Mouse (Mus musculus) 416B (cell line): ENCODE data around the gene H2-Eb1.
A peak's percentile ranks its signal among the peaks of the same experiment; 100 is the strongest.

ENCODE experiments used
- DNase-seq: peaks from one replicate; pipeline ENCODE4 v3.0.0; 2011; ENCODE audit warnings: low read depth

Gene H2-Eb1

GRCm38 (mm10) chr17:34316697-34317096 lies 11.0 kb downstream of the H2-Eb1 start:
- no peak for DNase-seq

- DNase-seq: no peak
Observed at GRCm38 (mm10) chr17:34317275-34317674, 11.6 kb downstream of the H2-Eb1 start.

- no peak for DNase-seq
Observed at GRCm38 (mm10) chr17:34325436-34325835, 19.8 kb downstream of the H2-Eb1 start, which contains the start of gene H2-Eb2. Gene H2-Eb2 (plus strand): TSS chr17:34325665.

- DNase-seq: no peak
Observed at GRCm38 (mm10) chr17:34326373-34326772, 20.7 kb downstream of the H2-Eb1 start.

GRCm38 (mm10) chr17:34329807-34330206 lies 24.1 kb downstream of the H2-Eb1 start:
- DNase-seq: peak; percentile 80

- DNase-seq: no peak
Observed at GRCm38 (mm10) chr17:34331200-34331599, 25.5 kb downstream of the H2-Eb1 start.

- DNase-seq: peak; percentile 90
Observed at GRCm38 (mm10) chr17:34340619-34341402, 35.1 kb downstream of the H2-Eb1 start.

- DNase-seq: no peak
Observed at GRCm38 (mm10) chr17:34344882-34345281, 39.2 kb downstream of the H2-Eb1 start.

GRCm38 (mm10) chr17:34345486-34345885 lies 39.8 kb downstream of the H2-Eb1 start:
- no peak for DNase-seq

GRCm38 (mm10) chr17:34346041-34346440 lies 40.4 kb downstream of the H2-Eb1 start:
- DNase-seq: peak; percentile 80

- peak; percentile 81 for DNase-seq
Observed at GRCm38 (mm10) chr17:34347606-34348308, 42.1 kb downstream of the H2-Eb1 start.

GRCm38 (mm10) chr17:34349429-34349828 lies 43.8 kb downstream of the H2-Eb1 start:
- peak; percentile 83 for DNase-seq

- no peak for DNase-seq
Observed at GRCm38 (mm10) chr17:34354539-34354938, 48.9 kb downstream of the H2-Eb1 start, which contains the start of gene Btnl2. Gene Btnl2 (plus strand): TSS chr17:34354822.

GRCm38 (mm10) chr17:34354940-34355339 lies 49.3 kb downstream of the H2-Eb1 start:
- peak; percentile 27 for DNase-seq

GRCm38 (mm10) chr17:34362954-34363546 lies 57.4 kb downstream of the H2-Eb1 start:
- DNase-seq: no peak

- peak; percentile 18 for DNase-seq
Observed at GRCm38 (mm10) chr17:34363676-34364310, 58.1 kb downstream of the H2-Eb1 start.

- no peak for DNase-seq
Observed at GRCm38 (mm10) chr17:34365031-34365430, 59.4 kb downstream of the H2-Eb1 start.
